Mouse (Mus musculus) stomach, postnatal 0 days (tissue): ENCODE results near the gene Foxred1.

ENCODE experiments used
- CTCF ChIP-seq: IDR thresholded peaks from 2 replicates; pipeline ENCODE4 v1.5.1; 2016; ENCODE audit warnings: antibody characterized with exemption, low read depth, mild to moderate bottlenecking, moderate library complexity
- EP300 ChIP-seq: optimal IDR thresholded peaks from 2 replicates; pipeline ENCODE3; 2016; ENCODE audit warnings: antibody characterized with exemption

DNA sequence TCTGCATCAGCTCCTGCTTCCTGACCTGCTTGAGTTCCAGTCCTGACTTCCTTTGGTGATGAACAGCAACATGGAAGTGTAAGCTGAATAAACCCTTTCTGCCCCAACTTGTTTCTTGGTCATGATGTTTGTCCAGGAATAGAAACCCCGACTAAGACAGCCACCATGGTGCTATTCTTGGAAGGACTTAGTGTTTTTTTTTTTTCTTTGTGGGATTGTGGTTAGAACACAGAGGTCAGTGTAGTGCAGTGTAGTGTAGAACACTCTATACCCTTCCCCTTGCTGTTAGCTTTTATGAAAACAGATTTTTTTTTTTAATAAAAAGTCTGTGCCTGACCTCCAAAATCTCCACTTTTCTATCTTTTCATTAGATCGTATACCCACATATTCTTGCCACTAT, 28.0 kb downstream of the Foxred1 start:
- TF ChIP-seq CTCF (no peak), EP300 (no peak)
